Mouse (Mus musculus): ENCODE measurements around the gene a.

DNA sequence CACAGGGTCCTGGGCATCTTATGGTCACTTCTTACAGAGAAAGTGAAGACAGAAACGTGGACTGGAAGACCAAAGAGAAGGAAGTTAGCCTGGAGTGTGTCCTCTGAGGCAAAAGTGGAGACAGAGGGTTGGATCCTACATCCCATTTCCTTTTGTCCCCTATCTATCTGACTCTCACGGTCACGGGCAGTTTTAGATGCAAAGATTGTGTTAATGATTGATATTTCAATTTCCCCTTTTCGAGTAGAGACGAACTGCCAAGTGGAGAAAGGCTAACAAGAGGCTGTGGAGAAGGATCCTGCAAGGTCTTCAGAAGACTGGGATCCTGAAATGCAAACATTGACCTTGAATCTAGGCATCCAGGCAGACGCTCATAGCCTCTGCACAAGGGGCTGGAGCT lies 297.1 kb downstream of the a start:
- TF ChIP-seq CTCF (IDR thresholded peaks at IDR 0.05; ENCODE audit: control insufficient read depth, insufficient read depth, insufficient replicate concordance, low read depth, low read length) (no peak), POLR2A (IDR thresholded peaks at IDR 0.05; ENCODE audit: control insufficient read depth, low read depth, low read length) (no peak)
